Mouse (Mus musculus) spleen, adult 12 weeks (tissue): ENCODE results near the gene Lrrc46.

Source experiments
- DNase-seq: peaks from one replicate; pipeline ENCODE4 v3.0.0; 2022; ENCODE audit warnings: low spot score

The Lrrc46 gene

DNA sequence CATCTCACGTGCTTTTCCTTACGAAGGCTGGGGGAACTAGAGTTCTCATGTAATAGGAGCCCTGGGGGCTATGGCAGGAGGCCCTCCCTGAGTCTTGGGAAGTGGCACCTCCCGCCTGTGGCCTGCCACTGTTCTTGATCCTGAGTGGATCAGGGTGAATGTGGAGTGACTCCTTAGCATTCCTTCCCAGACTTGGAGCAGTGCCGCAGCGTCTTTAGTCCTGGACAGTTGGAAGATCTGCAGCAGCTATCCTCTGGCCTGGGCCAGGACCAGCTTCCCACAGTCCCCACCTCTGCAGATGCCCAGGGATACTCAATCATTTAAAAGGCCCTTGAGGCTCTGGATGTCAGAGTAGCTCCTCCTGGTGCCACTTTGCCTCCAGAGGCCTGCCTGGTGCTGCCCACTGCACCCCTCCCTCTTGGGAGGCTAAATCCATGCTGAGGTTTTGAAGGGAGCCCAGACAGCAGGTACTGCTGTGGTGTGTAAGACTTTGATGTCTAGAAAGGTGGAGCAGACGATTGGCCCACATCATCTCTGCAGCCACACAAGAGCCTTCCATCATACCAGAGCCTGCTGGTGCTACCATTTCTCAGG lies 8.4 kb upstream of the Lrrc46 start:
- no peak for DNase-seq

DNA sequence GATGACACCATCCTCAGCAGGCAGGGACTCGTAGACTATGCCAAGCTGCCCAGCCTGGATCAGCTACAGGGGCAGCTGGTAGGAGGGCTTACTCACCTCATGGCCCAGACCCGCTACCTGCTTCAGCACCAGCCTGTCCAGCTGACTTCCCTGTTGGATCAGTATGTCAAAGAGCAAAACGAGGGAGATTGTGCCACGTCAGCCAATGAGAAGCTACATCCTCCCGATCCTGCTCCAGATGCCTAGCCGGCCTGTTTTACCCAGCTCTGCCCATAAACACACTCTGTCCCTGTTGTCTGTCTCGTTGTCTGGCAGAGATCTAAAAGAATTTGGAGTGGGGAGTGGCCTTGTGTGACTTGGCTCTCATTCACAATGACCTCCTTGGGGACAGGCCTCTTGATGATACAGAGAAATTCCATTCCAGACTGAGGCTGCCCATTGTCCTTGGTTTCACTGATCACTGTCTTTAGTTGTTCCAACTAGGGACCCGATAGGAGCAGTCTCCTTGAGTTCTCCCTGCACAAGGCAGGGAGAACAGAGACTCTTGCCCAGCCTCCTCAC lies 7.0 kb upstream of the Lrrc46 start:
- DNase-seq, result no peak

DNA sequence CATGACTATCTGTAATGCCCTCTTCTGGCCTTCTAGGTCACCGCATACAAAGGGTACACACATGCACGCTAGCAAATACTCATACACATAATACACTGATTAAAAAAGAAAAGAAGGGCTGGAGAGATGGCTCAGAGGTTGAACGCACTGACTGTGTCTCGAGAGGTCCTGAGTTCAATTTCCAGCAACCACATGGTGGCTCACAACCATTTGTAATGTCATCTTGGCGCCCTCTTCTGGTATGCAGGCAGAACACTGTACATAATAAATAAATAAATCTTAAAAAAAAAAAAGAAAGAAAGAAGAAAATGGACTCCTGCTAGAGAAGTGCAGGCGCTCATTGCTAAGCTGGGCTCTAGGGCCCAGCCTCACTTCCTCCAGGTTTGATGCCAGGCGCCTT lies 4.7 kb upstream of the Lrrc46 start:
- DNase-seq, result no peak

DNA sequence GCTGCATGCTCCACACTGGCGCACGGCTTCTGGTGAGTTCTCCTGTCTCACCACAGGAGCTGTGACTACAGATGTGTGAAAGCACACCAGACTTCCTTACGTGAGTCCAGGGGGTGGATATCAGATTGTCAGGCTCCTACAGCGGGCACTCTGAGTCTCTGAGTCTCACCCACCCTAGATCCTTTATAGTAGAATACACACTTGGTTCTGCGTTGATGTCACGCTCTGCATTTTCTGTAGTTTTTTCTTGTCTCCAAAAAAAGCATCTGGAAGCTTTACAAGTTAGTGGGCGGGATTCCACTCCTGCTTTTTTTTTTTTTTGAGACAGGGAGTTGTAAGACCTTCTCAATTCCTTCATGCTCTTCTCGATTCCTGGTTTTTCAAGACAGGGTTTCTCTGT lies 3.7 kb upstream of the Lrrc46 start:
- no peak for DNase-seq

DNA sequence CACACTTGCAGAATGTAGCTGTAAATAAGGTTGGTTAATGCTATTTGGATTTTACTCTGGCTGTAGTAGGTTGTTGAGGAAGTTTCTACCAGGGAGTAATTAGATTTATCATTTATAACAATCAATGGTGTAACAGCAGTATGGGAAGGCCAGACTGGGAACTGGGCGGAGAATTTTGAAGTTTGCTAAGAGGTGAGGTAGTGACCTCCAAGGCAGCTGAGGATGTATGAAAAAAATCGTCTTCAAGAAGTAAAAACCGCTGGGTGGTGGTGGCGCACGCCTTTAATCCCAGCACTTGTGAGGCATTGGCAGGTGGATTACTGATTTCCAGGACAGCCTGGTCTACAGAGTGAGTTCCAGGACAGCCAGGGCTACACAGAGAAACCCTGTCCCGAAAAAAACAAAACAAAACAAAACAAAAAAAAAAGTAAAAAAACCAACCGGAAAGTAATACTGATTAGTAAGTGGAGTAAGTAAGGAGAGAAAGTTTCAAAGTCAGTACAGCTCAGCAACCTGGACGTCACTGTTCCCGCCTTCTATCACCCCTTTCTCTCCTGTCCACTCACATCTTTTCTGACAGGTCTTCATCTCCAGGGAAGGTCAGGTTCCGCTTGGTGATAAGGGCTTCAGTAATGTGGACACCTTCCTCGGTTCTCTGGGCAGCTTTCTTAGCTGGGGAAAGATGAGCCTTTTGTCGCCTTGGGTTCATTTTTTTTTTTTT lies 746 bp downstream of the Lrrc46 start:
- DNase-seq, result no peak

DNA sequence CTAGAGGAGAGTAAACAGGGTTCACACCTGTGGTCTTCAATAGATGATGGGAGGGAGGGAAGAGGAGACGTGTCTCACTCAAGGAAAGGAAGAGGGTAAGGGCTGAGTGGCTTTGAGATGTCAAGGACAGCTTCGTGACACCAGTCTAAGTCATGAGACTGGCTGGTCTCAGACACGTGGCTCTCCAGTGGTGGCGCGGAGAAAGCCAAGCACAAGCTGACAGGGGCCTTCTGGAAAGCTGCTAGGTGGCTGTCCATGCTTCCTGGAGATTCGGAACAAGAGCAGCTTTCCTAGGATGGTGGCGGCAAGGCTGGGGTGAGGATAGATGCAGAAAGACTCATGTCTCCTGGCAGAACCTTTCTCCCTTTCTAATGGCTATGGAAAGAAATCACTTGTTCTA lies 2.3 kb downstream of the Lrrc46 start:
- DNase-seq, result no peak

DNA sequence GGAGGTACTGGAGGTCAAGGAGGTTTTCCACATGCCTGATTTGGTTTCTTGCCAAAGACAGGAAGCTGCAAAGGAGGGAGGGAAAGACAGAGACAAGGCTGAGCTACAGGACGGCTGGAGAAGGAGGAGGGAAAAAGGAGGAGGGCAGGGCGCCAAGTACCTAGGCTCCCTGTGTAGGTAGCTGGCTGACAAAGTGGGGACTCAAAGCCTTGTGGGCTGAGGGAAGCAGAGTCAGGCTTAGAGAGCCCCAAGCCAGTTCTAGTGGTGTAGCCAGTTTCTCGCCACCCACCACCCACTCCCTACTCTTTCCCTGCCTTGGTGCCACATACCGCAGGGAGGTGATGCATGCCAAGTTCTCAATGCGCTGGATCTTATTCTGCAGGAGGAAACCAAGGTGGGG lies 5.1 kb downstream of the Lrrc46 start:
- no peak for DNase-seq

DNA sequence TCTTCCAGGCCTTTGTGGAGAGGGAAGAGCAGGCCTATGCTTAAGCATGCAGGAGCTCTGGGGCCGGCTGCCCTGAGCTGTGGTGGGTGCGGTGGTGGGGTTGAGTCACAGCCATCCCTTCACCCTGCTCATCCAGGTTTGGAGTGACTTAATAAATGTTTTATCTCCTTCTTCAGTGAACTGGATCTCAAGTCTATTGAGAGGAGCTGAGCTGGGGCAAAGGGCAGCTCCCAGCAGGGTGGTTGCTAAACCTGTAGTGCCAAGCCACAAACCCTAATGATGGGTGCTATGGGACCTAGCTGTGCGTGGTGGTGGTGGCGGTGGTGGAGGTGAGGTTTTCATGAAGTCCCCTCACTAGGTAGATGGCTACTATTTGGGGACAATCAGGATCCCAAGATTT lies 7.4 kb downstream of the Lrrc46 start:
- DNase-seq, result no peak

DNA sequence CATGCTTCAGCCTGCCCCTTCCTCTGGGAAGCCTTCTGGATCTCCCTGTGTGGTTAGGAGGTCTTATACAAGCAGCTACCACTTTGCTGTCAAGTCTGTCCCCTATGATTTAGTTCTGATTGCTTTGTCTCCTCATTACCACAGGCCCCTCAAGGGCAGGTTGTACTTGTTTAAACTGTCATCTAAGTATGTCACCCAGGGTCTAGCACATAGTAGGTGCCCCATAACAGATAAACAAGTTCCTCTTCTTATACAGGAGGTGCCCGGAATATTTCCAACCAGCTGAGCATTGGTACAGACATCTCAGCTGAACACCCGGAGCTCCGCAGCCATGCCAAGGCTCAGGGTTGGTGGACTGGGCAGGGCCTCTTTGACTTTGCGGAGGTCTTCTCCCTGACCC lies 8.7 kb downstream of the Lrrc46 start:
- DNase-seq, result no peak

DNA sequence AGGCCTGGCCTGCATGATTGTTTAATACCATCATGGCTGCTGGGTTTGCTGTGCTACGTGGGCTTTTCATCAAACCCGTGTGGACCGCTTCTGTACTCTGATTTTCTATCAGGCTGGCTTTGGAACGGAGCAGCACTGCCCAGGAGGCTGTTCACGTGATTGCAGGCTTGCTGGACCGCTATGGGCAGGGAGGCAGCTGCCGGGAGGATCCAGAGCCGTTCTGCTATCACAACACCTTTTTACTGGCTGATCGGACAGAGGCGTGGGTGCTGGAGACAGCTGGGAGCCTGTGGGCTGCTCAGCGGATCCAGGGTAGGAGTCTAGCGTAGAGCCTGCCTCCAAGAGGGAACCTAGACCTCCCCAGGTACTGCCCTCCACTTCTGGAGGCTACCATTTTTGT lies 9.2 kb downstream of the Lrrc46 start:
- no peak for DNase-seq

DNA sequence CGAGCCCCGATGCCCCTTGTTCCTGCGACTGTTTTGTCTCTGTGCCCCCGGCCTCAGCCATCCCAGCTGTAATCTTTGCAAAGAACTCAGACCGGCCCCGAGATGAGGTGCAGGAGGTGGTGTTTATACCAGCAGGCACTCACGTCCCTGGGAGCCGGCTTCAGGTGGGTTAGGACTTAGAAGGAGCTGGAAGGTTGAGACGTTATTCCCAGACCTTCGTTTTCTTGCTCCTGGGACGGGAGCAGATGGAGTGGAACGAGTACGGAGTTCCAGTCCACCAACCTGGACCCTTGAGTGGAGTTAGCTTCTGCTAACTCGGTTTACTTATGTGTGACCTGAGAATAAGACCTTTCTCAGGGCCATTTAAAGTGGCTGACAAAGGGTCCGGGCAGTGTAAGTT lies 10.8 kb downstream of the Lrrc46 start:
- DNase-seq, result no peak

DNA sequence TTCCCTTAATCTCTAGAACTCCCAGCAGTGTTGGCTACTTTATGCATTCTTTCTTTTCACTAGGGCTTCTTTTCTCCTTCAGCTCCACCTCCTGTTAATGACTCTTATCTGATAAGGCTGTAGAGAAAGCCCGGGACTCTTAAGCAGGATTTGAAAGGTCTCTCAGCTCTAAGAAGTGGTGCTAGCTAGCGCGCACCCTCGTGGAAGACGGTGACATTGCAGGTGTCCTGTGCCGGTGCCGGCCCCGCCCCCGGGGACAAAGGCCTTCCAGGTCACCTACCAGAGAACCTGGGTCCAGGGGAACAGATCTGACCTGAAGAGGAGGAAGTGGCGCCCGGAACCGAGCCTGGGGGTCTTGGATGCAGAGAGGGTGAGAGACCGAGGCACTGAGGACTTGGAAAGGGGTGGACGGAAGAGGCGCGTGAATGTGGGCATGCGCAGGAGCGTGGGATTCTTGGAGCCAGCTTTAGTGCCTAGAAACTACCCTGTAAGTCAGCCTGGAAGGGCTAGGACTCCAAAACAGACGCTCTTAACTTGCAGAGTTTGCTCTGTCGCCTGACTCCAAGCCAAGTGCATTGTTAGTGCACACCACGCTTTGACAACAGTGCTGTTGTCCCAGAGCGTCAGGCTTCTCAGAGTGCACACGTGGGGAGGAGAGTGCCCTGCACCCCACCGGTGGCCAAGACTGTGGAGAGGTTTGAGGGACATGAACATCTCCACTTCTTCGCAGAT lies 11.4 kb downstream of the Lrrc46 start, which contains the start of gene Scrn2:
Gene Scrn2, plus strand, starts transcription at position 253 of the 732 bp plus-strand sequence.
- peak; percentile 85 for DNase-seq

DNA sequence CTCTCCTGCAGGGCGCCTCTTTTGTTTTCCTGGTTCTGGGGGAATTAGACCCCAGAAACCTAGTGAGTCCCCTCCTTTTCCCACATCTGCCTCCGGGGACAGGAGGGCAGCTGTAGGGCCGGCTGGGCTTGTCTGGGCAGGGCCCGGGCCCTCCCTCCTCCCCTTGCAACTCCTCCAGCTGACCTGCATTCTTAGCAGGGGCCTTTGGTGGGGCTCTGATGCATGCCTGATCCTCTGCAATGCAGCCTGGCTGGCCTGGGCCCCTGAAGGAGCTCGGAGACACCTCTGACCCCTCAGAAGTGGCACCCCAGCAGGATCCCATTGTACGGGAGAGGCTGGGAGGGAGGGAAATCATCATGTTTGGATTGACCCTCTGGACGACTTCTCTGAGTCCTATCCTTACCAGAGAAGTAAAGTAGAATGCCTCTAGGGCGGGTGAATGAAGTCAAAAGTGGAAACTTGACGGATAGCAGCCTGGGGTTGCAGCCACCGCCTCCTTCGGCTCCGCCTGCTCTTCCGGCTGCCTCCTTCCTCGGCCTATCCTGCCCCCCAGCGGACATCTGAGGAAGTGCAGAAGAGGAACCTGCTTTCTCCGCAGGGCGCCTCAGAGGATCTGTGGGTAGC lies 15.4 kb downstream of the Lrrc46 start:
- DNase-seq, result peak; percentile 79

DNA sequence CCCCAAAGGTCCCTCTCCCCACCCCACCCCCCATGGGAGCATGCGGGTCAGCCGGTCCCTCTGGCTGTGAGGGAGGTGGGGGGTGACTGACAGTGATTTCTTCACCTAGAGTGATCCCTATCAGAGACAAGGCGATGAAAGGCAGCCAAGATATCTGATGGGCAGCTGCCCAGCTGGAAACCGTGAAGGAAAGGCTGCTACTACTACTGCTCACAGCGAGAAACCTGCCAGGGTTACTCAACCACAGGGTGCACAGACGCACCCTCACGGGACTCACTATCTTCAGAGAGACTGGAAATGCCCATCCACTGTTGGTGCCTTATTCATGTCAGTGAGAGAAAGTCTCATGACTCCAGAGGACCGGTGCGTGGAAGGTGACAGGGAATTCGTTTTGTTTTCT lies 16.2 kb downstream of the Lrrc46 start:
- DNase-seq, result no peak

DNA sequence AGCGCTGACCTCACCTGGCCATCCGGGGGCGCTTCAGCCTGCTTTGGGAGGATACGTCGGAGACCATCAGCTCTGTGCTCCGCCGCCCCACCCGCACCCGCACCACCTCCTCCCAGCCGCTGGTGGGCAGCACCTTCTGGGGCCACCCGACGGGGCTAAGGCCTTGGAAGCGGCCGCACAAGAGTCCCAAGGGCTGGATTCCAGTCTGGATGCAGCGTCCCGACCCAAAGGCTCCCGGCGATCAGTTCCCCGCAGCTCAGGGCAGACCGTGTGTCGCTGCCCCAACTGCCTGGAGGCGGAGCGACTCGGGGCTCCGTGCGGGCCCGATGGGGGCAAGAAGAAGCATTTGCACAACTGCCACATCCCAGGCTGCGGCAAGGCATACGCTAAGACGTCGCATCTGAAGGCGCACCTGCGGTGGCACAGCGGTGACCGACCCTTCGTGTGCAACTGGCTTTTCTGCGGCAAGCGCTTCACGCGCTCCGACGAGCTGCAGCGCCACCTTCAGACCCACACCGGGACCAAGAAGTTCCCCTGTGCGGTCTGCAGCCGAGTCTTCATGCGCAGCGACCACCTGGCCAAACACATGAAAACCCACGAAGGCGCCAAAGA lies 19.2 kb downstream of the Lrrc46 start:
- DNase-seq, result peak; percentile 49

DNA sequence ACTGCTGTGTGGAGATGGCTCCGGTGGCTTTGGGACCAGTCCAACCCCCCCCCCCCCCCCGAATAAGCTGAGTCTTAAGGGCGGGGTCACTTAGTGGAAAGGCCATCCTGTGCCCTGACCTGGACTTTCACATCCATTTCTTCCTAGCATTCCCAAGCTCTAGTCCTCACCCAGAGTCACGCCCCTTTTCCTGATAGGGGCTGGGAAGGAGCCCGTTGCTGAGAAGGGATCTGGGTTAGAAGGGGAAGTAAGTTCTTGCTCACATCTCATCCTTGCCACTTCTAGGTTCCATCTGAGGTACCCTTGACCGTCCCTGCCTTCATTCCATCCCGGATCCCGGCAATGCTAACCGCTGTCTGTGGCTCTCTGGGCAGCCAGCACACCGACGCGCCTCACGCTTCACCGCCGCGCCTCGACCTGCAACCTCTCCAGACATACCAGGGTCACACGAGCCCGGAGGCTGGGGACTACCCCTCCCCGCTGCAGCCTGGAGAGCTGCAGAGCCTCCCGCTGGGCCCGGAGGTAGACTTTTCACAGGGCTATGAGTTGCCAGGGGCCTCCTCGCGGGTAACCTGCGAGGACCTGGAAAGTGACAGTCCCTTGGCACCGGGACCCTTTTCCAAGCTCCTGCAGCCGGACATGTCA lies 20.0 kb downstream of the Lrrc46 start:
- DNase-seq, result no peak

DNA sequence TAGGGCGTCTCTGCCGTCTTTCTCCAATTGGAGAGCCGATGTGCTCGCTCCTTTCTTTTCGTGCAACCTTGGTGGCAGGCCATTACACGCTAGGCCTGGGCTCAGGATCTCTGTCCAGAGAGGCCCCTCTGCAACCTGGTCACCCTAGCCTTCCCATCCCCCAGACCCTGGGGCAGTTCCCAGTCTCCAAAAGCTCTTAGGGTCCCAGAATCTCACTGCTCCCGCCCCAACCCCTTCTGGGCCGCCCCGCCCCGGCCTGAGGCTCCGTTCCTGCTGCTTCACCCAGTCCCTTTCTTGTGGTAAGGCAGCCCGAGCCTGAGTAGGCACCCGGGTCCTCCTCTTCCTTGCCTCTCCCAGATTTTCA lies 21.9 kb downstream of the Lrrc46 start:
- no peak for DNase-seq

DNA sequence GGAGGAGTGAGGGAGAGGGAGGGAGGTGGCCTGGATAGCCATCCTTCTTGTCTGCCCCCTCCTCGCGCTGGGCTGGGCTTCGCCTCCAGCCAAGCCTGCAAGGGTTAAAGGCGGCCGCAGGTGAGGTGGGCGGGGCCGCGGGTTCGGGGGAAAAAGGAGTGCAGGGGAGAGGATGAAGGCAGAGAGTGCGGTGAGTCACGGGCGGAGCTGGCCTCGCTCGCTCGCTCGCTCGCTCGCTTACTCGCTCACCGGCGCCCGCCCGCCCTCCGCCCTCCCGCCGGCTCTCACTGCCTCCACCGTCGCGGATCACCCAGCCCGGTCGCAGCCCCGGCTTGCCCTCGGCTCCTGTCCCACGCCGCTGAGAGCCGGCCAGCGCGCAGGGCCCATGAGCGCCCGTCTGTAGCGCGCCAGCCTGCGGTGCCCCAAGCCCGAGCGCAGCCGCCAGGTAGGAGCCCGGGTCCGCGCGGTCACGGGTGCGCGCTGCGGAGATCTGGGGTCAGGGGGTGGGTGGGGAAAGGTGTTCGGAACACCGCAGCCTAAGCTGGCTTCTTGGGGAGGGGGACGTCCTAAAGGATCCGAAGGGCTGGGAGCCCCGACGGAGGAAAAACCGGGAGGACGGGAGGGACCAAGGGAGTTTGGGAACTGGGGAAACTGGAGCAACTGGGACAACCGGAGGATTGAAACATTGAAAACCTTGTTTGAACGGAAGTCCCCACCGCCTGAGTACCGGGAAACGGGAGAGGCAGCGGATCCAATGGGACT lies 22.4 kb downstream of the Lrrc46 start:
- no peak for DNase-seq

DNA sequence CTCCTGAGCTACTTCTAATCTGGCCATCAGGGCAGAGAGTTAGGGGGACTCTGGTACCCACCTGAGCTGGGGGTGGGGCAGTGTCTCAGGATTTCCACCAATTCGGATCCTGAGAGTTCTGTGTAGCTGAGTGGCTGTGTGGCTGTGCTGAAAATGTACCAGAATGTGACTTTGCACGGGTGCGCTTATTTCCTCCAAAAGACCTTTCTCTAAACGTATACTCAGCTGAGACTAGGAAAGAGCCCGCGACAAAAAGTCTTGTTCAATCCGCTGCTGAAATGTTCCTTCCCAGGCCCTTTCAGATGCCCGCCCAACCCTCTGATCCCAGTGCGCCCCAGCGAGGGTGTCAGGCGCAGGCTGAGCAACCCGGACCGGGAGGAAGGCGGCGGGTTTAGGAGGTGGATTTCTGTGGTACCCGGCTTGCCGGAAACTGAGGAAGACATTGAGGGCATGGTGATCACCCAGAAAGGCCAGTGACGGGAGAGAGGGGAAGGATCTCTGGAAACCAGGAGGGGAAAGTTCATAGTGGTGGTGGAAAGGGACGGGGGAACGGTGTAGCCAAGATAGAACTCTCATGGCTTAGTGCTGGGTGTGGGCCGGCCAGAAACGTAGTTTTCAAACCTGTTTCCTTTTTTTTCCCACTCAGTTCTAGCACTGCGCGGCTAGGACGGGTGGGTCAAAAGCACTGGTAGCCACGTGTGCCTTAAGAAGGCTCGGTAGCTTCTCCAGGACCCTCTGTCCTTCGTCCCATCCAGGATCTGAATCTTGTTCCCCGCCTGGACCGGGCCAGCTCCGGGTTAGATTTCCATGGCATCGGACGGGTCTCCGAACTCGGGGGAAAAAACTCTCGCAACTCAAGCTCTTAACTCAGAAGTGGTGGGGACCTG lies 23.3 kb downstream of the Lrrc46 start:
- DNase-seq, result no peak

DNA sequence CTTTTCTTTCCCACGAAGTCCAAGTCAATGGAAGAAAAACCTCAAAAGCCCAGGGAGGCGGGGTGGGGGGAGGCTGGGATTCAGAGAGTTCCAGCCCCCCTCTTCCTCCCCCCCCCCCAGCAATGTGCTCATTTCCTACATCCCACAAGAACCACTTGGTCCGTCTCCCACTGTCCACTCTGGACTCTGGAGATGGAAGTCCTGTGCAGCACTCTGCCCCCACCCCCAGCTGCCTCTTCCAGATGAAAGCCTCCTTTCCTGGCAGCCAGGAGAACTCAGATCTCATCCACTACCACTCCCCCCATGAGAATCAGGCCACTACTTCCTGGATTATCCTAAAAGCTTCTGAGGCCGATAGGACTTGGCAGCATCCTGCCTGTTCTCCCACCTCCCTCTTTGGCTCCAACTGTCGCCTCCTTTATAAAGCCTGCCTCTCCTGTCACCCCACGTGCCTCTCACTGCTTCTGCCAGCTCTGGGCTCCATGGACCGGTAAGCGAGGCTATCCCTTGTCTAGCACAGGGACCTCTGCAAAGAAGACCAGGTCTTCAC lies 28.0 kb downstream of the Lrrc46 start, which contains the start of gene Sp6:
Gene Sp6, plus strand, starts transcription at position 274 of the 550 bp plus-strand sequence.
- DNase-seq, result no peak
